Mouse (Mus musculus): Measurements from ENCODE around the gene Nelfe.

DNA sequence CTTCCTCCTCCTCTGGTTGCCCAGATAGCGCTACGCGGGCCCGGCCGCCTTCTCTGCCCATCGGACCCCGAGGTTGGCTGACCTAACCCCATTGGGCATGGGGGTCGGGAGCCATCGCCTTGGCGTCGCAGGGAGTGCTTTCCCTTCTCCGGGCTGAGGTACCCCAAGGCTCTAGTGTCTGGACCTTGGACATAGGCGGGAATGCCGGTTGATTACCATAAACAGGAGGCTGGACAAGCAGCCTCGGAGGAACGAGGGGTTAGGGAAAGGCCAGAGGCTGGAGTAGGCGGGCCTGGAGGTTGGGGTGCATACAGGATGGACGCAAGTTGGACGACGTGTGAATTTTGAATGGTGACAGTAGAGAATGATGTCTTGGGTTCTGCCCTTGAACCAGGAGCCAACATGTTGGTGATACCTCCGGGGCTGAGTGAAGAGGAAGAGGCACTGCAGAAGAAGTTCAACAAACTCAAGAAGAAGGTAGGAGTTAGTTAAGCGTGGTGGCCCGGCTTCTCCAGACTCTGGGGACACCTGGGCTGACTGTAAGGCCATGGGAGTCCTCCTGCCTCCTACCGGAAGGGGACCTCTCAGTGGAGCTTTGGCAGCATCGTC, 430 bp downstream of the Nelfe start:
- TF ChIP-seq CTCF (conservative IDR thresholded peaks at IDR 0.05 in 1 of 2, IDR thresholded peaks at IDR 0.05 in 1 of 2; ENCODE audit: low read depth in 2 of 2, low read length in 2 of 2): no peak
- no peak for TF ChIP-seq JUND (conservative IDR thresholded peaks at IDR 0.05; ENCODE audit: low read depth, low read length)
- TF ChIP-seq ZC3H11A (IDR thresholded peaks at IDR 0.05; ENCODE audit: low read depth, low read length): no peak
- no peak for TF ChIP-seq POLR2A (IDR thresholded peaks at IDR 0.05; ENCODE audit: low read depth, low read length)
- no peak for TF ChIP-seq CHD2 (IDR thresholded peaks at IDR 0.05; ENCODE audit: low read length)
- TF ChIP-seq RCOR1 (conservative IDR thresholded peaks at IDR 0.05; ENCODE audit: low read depth, low read length): no peak
- TF ChIP-seq HCFC1 (IDR thresholded peaks at IDR 0.05; ENCODE audit: low read depth, low read length): no peak
- no peak for TF ChIP-seq MYC (IDR thresholded peaks at IDR 0.05; ENCODE audit: low read depth, low read length)
- no peak for TF ChIP-seq GABPA (IDR thresholded peaks at IDR 0.05; ENCODE audit: insufficient replicate concordance, low read depth, low read length)

Measured in CH12.LX (cell line).